In the genomic region with DNA sequence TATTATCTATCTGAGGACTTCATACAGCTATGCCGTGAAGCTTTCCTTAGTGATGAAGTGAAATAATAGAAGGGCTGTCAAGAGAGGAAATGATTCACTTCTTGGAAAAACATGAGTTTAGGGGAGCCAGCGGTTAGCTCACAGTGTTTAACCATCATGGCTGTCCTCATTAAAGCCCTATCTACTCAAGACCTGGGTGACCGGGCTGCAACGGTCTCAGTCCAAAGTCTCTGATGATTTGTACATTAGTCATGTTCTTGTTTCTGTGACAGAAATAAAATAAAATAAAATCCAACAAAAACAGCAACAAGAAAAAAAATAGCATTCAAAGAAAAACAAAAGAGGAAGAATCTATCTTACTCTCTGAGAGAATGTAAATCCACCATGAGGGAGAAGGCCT, we compare ENCODE assay signal across 11 mouse cellular contexts.
"Had no signal": no experiment of that assay in that cellular context is flagged by ENCODE, and none has a peak within 500 bp of the region (broad histone marks: within the 10 kb centered on the region; RNA-seq: fewer than 3 reads in every experiment).

No protein-coding gene starts in this region.

- H3K4me1 ChIP-seq: limb, embryonic 13.5 days; midbrain, embryonic 10.5 days; neural tube, embryonic 12.5 days had no signal

- H3K9ac ChIP-seq: limb, embryonic 13.5 days; liver, embryonic 14.5 days; neural tube, embryonic 12.5 days had no signal

- H3K4me3 ChIP-seq: layer of hippocampus, adult 2 months; limb, embryonic 13.5 days; midbrain, embryonic 10.5 days; neural tube, embryonic 12.5 days had no signal

- H3K9me3 ChIP-seq: limb, embryonic 13.5 days; midbrain, embryonic 10.5 days; neural tube, embryonic 12.5 days had no signal

- H3K27ac ChIP-seq: kidney, postnatal 0 days; layer of hippocampus, adult 2 months; limb, embryonic 13.5 days; liver, embryonic 14.5 days; midbrain, embryonic 10.5 days; neural tube, embryonic 12.5 days had no signal

- H3K4me2 ChIP-seq: limb, embryonic 13.5 days; neural tube, embryonic 12.5 days had no signal

- H3K36me3 ChIP-seq: limb, embryonic 13.5 days; midbrain, embryonic 10.5 days; neural tube, embryonic 12.5 days had no signal

- H3K27me3 ChIP-seq: limb, embryonic 13.5 days; neural tube, embryonic 12.5 days had no signal

- DNase-seq: kidney, adult 9 months; kidney, postnatal 36 days; lung, adult 18-20 months; midbrain, embryonic 14.5 days; thymus, postnatal 4 days had no signal
